Comparison of ENCODE assay signal across 24 mouse cellular contexts in genomic region chr12:104987936-104988335, GRCm38 (mm10). TPM values are rescaled to one million over a fixed set of nuclear protein-coding genes. Genes with fewer than 3 reads are reported as not detected.
DNase-seq lines count a peak whose midpoint lies in the region; ATAC-seq and TF ChIP-seq lines count a peak whose summit lies in the region.
"Had no signal": no experiment of that assay in that cellular context is flagged by ENCODE, and none has a peak within 500 bp of the region (broad histone marks: within the 10 kb centered on the region; RNA-seq: fewer than 3 reads in every experiment).

No protein-coding gene starts in this region.

- peak; percentile 78 for DNase-seq in midbrain, embryonic 11.5 days (ENCODE audit: low spot score, missing footprints)
- DNase-seq in testis, postnatal 10 days (ENCODE audit: low spot score), result no peak
- DNase-seq in adrenal gland, postnatal 14 days, result no peak
- DNase-seq: adrenal gland, adult 2 months; adrenal gland, postnatal 10 days; adrenal gland, postnatal 36 days; cerebellum, adult 11 months; cerebellum, adult 18-20 months; cerebellum, adult 8-10 months; cerebellum, adult 9-11 months; cerebellum, postnatal 14 days; cerebellum, postnatal 36 days; embryo, embryonic 11 days; forebrain, postnatal 0 days had no signal

- no peak for TF ChIP-seq POLR2A in testis, adult 2 months (IDR thresholded peaks at IDR 0.05; ENCODE audit: control insufficient read depth, low read depth, low read length)
- no peak for TF ChIP-seq POLR2A in olfactory bulb, adult 2 months (IDR thresholded peaks at IDR 0.05; ENCODE audit: insufficient read depth, low read depth, low read length)

- no peaks in the 10 kb centered on the region; the same call in 1 of the 2 replicates for H3K36me3 ChIP-seq in midbrain, embryonic 11.5 days (ENCODE audit: control insufficient read depth, insufficient read depth, low read length)
- H3K36me3 ChIP-seq in midbrain, embryonic 16.5 days (ENCODE audit: control insufficient read depth, insufficient read depth, low read length), result no peaks in the 10 kb centered on the region
- no peaks in the 10 kb centered on the region for H3K36me3 ChIP-seq in testis, adult 2 months (ENCODE audit: control insufficient read depth, insufficient read depth, low read length)
- H3K36me3 ChIP-seq: embryonic facial prominence, embryonic 13.5 days; embryonic facial prominence, embryonic 15.5 days; forebrain, embryonic 10.5 days; forebrain, embryonic 12.5 days had no signal

- no peaks in the 10 kb centered on the region for H3K27me3 ChIP-seq in midbrain, embryonic 11.5 days (ENCODE audit: control insufficient read depth, insufficient read depth, low read length)
- no peaks in the 10 kb centered on the region for H3K27me3 ChIP-seq in midbrain, embryonic 16.5 days (ENCODE audit: control insufficient read depth, insufficient read depth, low read depth, low read length)
- H3K27me3 ChIP-seq in testis, adult 2 months (ENCODE audit: control insufficient read depth, insufficient read depth, low read length), result no peaks in the 10 kb centered on the region
- H3K27me3 ChIP-seq: embryonic facial prominence, embryonic 13.5 days; embryonic facial prominence, embryonic 15.5 days had no signal

- 59% methylated on average over 7 of the region's 7 CpGs for WGBS in midbrain, embryonic 11.5 days
- WGBS in midbrain, embryonic 16.5 days, result 41% methylated on average over 7 of the region's 7 CpGs
- 34% methylated on average over 7 of the region's 7 CpGs for WGBS in olfactory bulb, adult 2 months

- TF ChIP-seq CTCF in testis, adult 2 months (IDR thresholded peaks at IDR 0.05; ENCODE audit: control insufficient read depth, insufficient read depth, insufficient replicate concordance, low read depth, low read length), result no peak
- no peak for TF ChIP-seq CTCF in olfactory bulb, adult 2 months (IDR thresholded peaks at IDR 0.05; ENCODE audit: insufficient read depth, low read depth, low read length)

- ATAC-seq in midbrain, embryonic 11.5 days (ENCODE audit: low FRiP score), result no peak
- no peak for ATAC-seq in midbrain, embryonic 16.5 days
- ATAC-seq in monocyte, adult 5-6 weeks (replicated peaks; ENCODE audit: insufficient number of reproducible peaks, low FRiP score, low TSS enrichment, poor library complexity, severe bottlenecking), result no peak
- ATAC-seq: forebrain, embryonic 14.5 days; forebrain, postnatal 0 days had no signal

- no peak overlapping the region for H3K27ac ChIP-seq in midbrain, embryonic 11.5 days (ENCODE audit: low read depth, low read length)
- H3K27ac ChIP-seq in midbrain, embryonic 16.5 days (ENCODE audit: low read length), result no peak overlapping the region
- peak overlapping the region; percentile 47 for H3K27ac ChIP-seq in testis, adult 2 months (ENCODE audit: control insufficient read depth, insufficient read depth, low read depth, low read length)
- peak overlapping the region; percentile 12 for H3K27ac ChIP-seq in olfactory bulb, adult 2 months (ENCODE audit: insufficient read depth, low read depth, low read length)
- H3K27ac ChIP-seq: embryonic facial prominence, embryonic 13.5 days; embryonic facial prominence, embryonic 15.5 days; forebrain, embryonic 10.5 days; forebrain, embryonic 12.5 days had no signal

- H3K9me3 ChIP-seq in midbrain, embryonic 11.5 days (ENCODE audit: control insufficient read depth, low read length), result no peaks in the 10 kb centered on the region
- no peaks in the 10 kb centered on the region for H3K9me3 ChIP-seq in midbrain, embryonic 16.5 days (replicated peaks; ENCODE audit: control insufficient read depth, low read length, poor library complexity, severe bottlenecking)
- H3K9me3 ChIP-seq: embryonic facial prominence, embryonic 13.5 days; embryonic facial prominence, embryonic 15.5 days; forebrain, embryonic 12.5 days had no signal

- H3K9ac ChIP-seq in midbrain, embryonic 11.5 days (ENCODE audit: low read length), result no peak overlapping the region
- H3K9ac ChIP-seq in midbrain, embryonic 16.5 days (ENCODE audit: low read depth, low read length), result no peak overlapping the region
- H3K9ac ChIP-seq: embryonic facial prominence, embryonic 13.5 days; embryonic facial prominence, embryonic 15.5 days; forebrain, embryonic 12.5 days; forebrain, postnatal 0 days had no signal

- H3K4me2 ChIP-seq in midbrain, embryonic 11.5 days, result no peak overlapping the region
- H3K4me2 ChIP-seq in midbrain, embryonic 16.5 days (ENCODE audit: low read length), result no peak overlapping the region
- H3K4me2 ChIP-seq: embryonic facial prominence, embryonic 13.5 days; embryonic facial prominence, embryonic 15.5 days; forebrain, embryonic 12.5 days had no signal

- no peak overlapping the region for H3K4me3 ChIP-seq in midbrain, embryonic 11.5 days (ENCODE audit: low read depth, low read length)
- no peak overlapping the region for H3K4me3 ChIP-seq in midbrain, embryonic 16.5 days (ENCODE audit: low read depth, low read length)
- H3K4me3 ChIP-seq in testis, adult 2 months (ENCODE audit: control insufficient read depth, low read depth, low read length), result no peak overlapping the region
- H3K4me3 ChIP-seq in olfactory bulb, adult 2 months (ENCODE audit: insufficient read depth, low read depth, low read length), result no peak overlapping the region
- H3K4me3 ChIP-seq: embryonic facial prominence, embryonic 13.5 days; embryonic facial prominence, embryonic 15.5 days; erythroblast, embryonic 14.5 days; forebrain, embryonic 10.5 days; forebrain, embryonic 12.5 days had no signal

- peaks cover 5% of the 10 kb centered on the region; the same call in 1 of the 2 replicates for H3K4me1 ChIP-seq in midbrain, embryonic 11.5 days (ENCODE audit: control insufficient read depth, insufficient read depth, low read length)
- H3K4me1 ChIP-seq in midbrain, embryonic 16.5 days (ENCODE audit: control insufficient read depth, insufficient read depth, low read length), result no peaks in the 10 kb centered on the region
- peaks cover 9% of the 10 kb centered on the region for H3K4me1 ChIP-seq in testis, adult 2 months (ENCODE audit: control insufficient read depth, insufficient read depth, low read length)
- H3K4me1 ChIP-seq in olfactory bulb, adult 2 months (ENCODE audit: control insufficient read depth, insufficient read depth, low read length), result peaks cover 54% of the 10 kb centered on the region

RNA-seq across cellular contexts. Expression of gene Syne3, which starts 21.7 kb away (rescaled TPM):
- 0.10 TPM in 1 of 2 replicates, not detected in the other for polyA plus RNA-seq in midbrain, embryonic 11.5 days (2014; fragmentation: Nextera tagmentation; extraction: Ambion mirVana)
- 0.16 and 0.25 TPM in 2 replicates for polyA plus RNA-seq in midbrain, embryonic 16.5 days (2015; fragmentation: Nextera tagmentation; extraction: Ambion mirVana)
- polyA plus RNA-seq in testis, adult 2 months (2012; rRNA removed), result 7.5 and 7.8 TPM in 2 replicates
- not detected in 2 replicates for polyA plus RNA-seq in olfactory bulb, adult 2 months (2012; ENCODE audit: insufficient read depth, insufficient read length, low replicate concordance, missing spikeins)
- total RNA-seq in monocyte, adult 5-6 weeks (2017), result 44.7 to 96.7 TPM (median 53.9 TPM) in 3 replicates
- total RNA-seq in adrenal gland, postnatal 14 days (2021), result 8.4 and 10.2 TPM in 2 replicates

RNA-seq across cellular contexts. Expression of gene Glrx5, which starts 44.6 kb away (rescaled TPM):
- 186 and 197 TPM in 2 replicates for polyA plus RNA-seq in midbrain, embryonic 11.5 days (2014; fragmentation: Nextera tagmentation; extraction: Ambion mirVana)
- 138 and 154 TPM in 2 replicates for polyA plus RNA-seq in midbrain, embryonic 16.5 days (2015; fragmentation: Nextera tagmentation; extraction: Ambion mirVana)
- polyA plus RNA-seq in testis, adult 2 months (2012; rRNA removed), result 13.8 and 14.2 TPM in 2 replicates
- polyA plus RNA-seq in olfactory bulb, adult 2 months (2012; ENCODE audit: insufficient read depth, insufficient read length, low replicate concordance, missing spikeins), result not detected in 2 replicates
- total RNA-seq in monocyte, adult 5-6 weeks (2017), result 6.8 to 10.9 TPM (median 10.2 TPM) in 3 replicates
- total RNA-seq in adrenal gland, postnatal 14 days (2021), result 172 and 183 TPM in 2 replicates

Comparison
In these comparisons a context has a peak if more than half of its experiments do, and no peak if none do; other contexts are left out.
1. H3K27ac ChIP-seq: peak in testis, adult 2 months (single experiment) and olfactory bulb, adult 2 months (single experiment); none in midbrain, embryonic 11.5 days (single experiment) and midbrain, embryonic 16.5 days (single experiment).
2. RNA of gene Glrx5, which starts 44.6 kb away (polyA plus RNA-seq): 186 to 197 TPM in midbrain, embryonic 11.5 days, 138 to 154 TPM in midbrain, embryonic 16.5 days and 13.8 to 14.2 TPM in testis, adult 2 months; not detected in olfactory bulb, adult 2 months; every median in the first group is over 10 times any median in the second.